Mouse (Mus musculus): ENCODE measurements around the gene Cfap157. TPM values are rescaled to one million over a fixed set of nuclear protein-coding genes. Genes with fewer than 3 reads are reported as not detected.
A peak's percentile ranks its signal among the peaks of the same experiment; 100 is the strongest.

The Cfap157 gene
- polyA plus RNA-seq, 1 experiment from 2014 or later: 0.27 TPM

DNA sequence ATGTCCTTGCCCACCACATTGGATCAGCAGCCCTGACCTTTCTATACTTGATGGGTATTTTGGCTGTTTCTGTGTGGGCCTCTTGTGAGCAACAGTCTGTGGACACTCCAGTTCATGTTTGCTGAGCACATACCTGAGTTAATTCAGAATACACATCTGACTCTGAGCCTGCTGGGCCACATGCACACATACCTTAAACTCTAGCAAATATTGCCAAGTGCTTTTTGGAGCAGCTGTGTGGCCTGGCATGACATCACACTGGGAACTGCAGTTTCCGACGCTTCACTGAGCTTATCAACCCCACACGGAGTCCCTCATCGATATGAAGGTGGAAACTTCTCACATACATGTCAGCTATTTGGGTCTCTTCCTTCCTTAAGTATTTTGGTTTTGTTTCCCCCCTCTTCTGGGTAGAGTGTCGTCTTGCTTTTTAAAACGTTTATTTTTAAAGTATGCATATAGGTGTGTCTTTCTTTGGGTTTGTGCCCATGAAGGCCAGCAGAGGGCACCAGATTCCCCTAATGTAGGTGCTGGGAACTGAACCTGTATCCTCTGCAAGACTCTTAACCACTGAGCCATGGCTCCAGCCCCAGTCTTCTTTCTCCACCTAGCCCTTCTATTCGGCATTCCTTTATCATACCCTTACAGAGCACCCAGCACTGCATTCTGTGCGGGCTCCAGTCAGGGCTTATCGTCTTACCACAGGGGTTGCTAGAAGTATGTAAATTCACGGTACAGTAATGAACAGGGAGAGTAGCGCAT, 37.0 kb upstream of the Cfap157 start:
- no peaks in the 10 kb centered on the region for H3K36me3 ChIP-seq (ENCODE audit: control insufficient read depth, insufficient read depth, low read length)
- H3K9me3 ChIP-seq (ENCODE audit: control insufficient read depth, low read length): no peaks in the 10 kb centered on the region
- DNase-seq (ENCODE audit: low spot score) (peak; percentile 51), ATAC-seq (ENCODE audit: insufficient number of reproducible peaks, low FRiP score, low TSS enrichment, low read depth) (no peak)
- no peak overlapping the region for H3K4me2 ChIP-seq (ENCODE audit: low read depth, severe bottlenecking)
- H3K4me1 ChIP-seq (ENCODE audit: control insufficient read depth, insufficient read depth, low read length): peaks cover 16% of the 10 kb centered on the region
- no peak overlapping the region for H3K4me3 ChIP-seq (ENCODE audit: low read depth, low read length)
- H3K27me3 ChIP-seq (ENCODE audit: control insufficient read depth, insufficient read depth, low read length): no peaks in the 10 kb centered on the region
- WGBS: 73% methylated on average over 11 of the region's 11 CpGs
- H3K27ac ChIP-seq (replicated peaks; ENCODE audit: low read depth, low read length): no peak overlapping the region
- H3K9ac ChIP-seq (ENCODE audit: low read length): no peak overlapping the region

DNA sequence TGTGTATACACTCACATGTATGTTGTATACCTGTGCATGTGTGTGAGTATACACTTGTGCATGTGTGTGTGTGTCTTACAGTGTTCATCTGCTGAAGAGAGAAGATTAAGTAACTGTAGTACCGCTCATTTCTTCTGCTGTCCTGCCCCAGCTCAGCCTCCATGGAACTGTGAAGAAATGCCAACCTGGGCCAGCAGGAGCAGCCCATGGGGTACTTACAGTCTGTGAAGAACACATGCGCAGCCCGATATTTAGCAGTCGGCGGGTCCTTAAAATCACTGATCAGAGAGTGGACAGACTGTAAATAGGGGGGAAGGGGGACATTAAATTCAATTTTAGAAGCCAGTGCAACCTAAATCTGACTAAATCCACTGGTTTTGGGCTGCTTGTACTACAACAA, 34.0 kb upstream of the Cfap157 start:
- WGBS: 92% methylated on average over 5 of the region's 5 CpGs
- ATAC-seq (ENCODE audit: insufficient number of reproducible peaks, low FRiP score, low TSS enrichment, low read depth) (no peak), DNase-seq (ENCODE audit: low spot score) (no peak)

DNA sequence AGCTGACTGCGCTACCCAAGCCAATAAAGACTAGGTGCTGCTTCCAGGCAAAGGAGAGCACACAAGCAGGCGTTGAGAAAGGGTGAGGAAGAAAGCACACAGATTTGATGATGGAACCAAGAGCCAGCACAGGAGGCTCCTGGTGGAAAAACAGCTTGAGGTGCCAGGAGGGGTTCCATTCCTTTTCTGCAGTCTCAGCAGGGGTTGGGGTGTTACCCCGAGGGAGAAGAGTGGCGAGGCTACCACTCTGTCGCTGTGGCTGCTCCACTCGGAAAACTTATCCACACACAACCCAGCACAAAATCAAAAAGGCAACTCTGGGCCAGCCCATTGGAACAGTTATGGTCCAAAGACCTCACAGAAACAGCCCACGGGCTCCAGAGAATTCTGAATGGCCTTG, 33.4 kb upstream of the Cfap157 start:
- DNase-seq (ENCODE audit: low spot score): no peak
- H3K4me2 ChIP-seq (ENCODE audit: low read depth, severe bottlenecking): no peak overlapping the region
- ATAC-seq (ENCODE audit: insufficient number of reproducible peaks, low FRiP score, low TSS enrichment, low read depth): no peak
- no peak overlapping the region for H3K9ac ChIP-seq (ENCODE audit: low read length)
- H3K9me3 ChIP-seq (ENCODE audit: control insufficient read depth, low read length): no peaks in the 10 kb centered on the region
- WGBS: 66% methylated on average over 7 of the region's 7 CpGs
- H3K4me1 ChIP-seq (ENCODE audit: control insufficient read depth, insufficient read depth, low read length): peaks cover 12% of the 10 kb centered on the region; the same call in 1 of the 2 replicates
- no peak overlapping the region for H3K4me3 ChIP-seq (ENCODE audit: low read depth, low read length)
- H3K36me3 ChIP-seq (ENCODE audit: control insufficient read depth, insufficient read depth, low read length): no peaks in the 10 kb centered on the region
- peak overlapping the region; percentile 59; the same call in 1 of the 2 replicates for H3K27ac ChIP-seq (replicated peaks; ENCODE audit: low read depth, low read length)
- no peaks in the 10 kb centered on the region for H3K27me3 ChIP-seq (ENCODE audit: control insufficient read depth, insufficient read depth, low read length)

More for the DNA sequence above, 34.0 kb upstream of the Cfap157 start:
- H3K4me1 ChIP-seq (ENCODE audit: control insufficient read depth, insufficient read depth, low read length): peaks cover 14% of the 10 kb centered on the region; the same call in 1 of the 2 replicates
- no peaks in the 10 kb centered on the region for H3K36me3 ChIP-seq (ENCODE audit: control insufficient read depth, insufficient read depth, low read length)
- no peak overlapping the region for H3K27ac ChIP-seq (replicated peaks; ENCODE audit: low read depth, low read length)
- H3K9me3 ChIP-seq (ENCODE audit: control insufficient read depth, low read length): no peaks in the 10 kb centered on the region
- H3K9ac ChIP-seq (ENCODE audit: low read length): no peak overlapping the region
- H3K27me3 ChIP-seq (ENCODE audit: control insufficient read depth, insufficient read depth, low read length): no peaks in the 10 kb centered on the region
- no peak overlapping the region for H3K4me2 ChIP-seq (ENCODE audit: low read depth, severe bottlenecking)
- H3K4me3 ChIP-seq (ENCODE audit: low read depth, low read length): no peak overlapping the region

DNA sequence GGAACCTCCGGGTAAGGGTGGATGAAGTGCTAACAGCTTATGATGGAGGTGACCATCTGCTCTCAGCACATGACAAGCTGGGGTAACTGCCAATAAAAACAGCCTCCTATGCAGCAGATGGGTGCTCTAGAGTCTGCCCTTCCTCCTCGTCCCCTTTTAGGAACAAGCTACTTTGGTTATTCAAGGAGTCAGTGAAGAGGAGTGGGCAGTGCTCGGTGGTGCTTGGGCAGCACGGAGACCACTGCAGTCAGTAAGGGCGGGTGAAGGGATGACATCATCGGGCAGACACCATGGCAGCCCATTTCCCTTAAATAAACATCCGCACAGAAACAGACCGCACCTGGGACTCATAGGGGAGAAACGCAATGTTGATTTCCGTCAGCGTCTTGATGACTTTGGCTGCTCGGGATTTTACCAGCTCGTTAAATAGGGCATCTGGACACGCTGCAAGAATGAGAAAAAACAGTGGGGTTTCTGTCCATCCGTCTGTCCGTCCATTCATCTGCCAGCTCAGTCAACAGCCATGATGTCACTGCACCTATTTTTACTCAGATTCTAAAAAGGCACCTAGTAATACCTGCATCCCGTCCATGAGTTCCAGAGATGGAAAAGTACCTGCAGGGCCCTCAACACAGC, 32.8 kb upstream of the Cfap157 start:
- no peak overlapping the region for H3K4me3 ChIP-seq (ENCODE audit: low read depth, low read length)
- DNase-seq (ENCODE audit: low spot score) (peak; percentile 46), ATAC-seq (ENCODE audit: insufficient number of reproducible peaks, low FRiP score, low TSS enrichment, low read depth) (no peak)
- no peaks in the 10 kb centered on the region for H3K27me3 ChIP-seq (ENCODE audit: control insufficient read depth, insufficient read depth, low read length)
- 47% methylated on average over 17 of the region's 17 CpGs for WGBS
- H3K27ac ChIP-seq (replicated peaks; ENCODE audit: low read depth, low read length): peak overlapping the region; percentile 59
- peaks cover 9% of the 10 kb centered on the region; the same call in 1 of the 2 replicates for H3K4me1 ChIP-seq (ENCODE audit: control insufficient read depth, insufficient read depth, low read length)
- no peaks in the 10 kb centered on the region for H3K9me3 ChIP-seq (ENCODE audit: control insufficient read depth, low read length)
- no peak overlapping the region for H3K4me2 ChIP-seq (ENCODE audit: low read depth, severe bottlenecking)
- H3K36me3 ChIP-seq (ENCODE audit: control insufficient read depth, insufficient read depth, low read length): no peaks in the 10 kb centered on the region
- no peak overlapping the region for H3K9ac ChIP-seq (ENCODE audit: low read length)

DNA sequence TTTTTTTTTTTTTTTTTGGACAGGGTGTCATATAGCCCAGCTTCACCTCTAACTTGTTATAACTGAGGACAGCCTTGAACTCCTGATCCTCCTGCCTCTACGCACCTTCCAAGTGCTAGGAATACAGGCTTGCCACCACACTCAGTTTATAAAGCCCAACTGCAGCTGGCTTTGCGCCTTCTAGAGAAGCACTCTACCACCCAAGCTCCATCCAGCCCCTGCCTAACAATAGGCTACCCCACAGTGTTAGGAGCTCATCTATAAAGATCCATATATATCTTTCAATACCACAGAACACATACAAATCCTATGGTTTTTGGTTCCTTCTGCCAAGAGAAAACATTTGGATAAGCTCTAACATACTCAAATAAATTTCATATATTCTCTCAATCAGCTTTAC, 32.3 kb upstream of the Cfap157 start:
- H3K4me3 ChIP-seq (ENCODE audit: low read depth, low read length): no peak overlapping the region
- no peak for ATAC-seq (ENCODE audit: insufficient number of reproducible peaks, low FRiP score, low TSS enrichment, low read depth)
- no peaks in the 10 kb centered on the region for H3K27me3 ChIP-seq (ENCODE audit: control insufficient read depth, insufficient read depth, low read length)
- no peak for DNase-seq (ENCODE audit: low spot score)
- peaks cover 15% of the 10 kb centered on the region; the same call in 1 of the 2 replicates for H3K4me1 ChIP-seq (ENCODE audit: control insufficient read depth, insufficient read depth, low read length)
- no peak overlapping the region for H3K4me2 ChIP-seq (ENCODE audit: low read depth, severe bottlenecking)
- H3K9me3 ChIP-seq (ENCODE audit: control insufficient read depth, low read length): no peaks in the 10 kb centered on the region
- 85% methylated on average over 2 of the region's 2 CpGs for WGBS
- no peak overlapping the region for H3K9ac ChIP-seq (ENCODE audit: low read length)
- no peak overlapping the region for H3K27ac ChIP-seq (replicated peaks; ENCODE audit: low read depth, low read length)
- no peaks in the 10 kb centered on the region for H3K36me3 ChIP-seq (ENCODE audit: control insufficient read depth, insufficient read depth, low read length)

DNA sequence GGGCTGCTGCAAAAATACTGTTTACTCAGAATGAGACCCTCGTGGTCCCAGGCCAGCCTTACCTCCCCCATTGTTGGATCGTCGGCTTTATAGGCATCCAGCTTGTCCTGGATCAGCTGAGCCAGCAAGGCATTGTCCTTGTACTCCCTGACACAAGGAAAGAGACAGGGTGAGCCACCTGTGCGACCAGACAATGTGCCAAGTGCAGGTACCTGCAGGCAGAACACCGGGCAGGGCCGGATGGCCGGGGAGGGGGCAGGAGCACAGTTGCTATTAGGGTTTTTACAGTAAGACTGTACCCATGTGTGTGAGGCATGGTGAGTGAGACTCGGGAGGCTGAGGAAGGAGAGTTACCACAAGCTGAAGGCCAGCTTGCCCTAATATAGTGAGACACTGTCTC, 27.7 kb upstream of the Cfap157 start:
- Histone ChIP-seq H3K4me2 (ENCODE audit: low read depth, severe bottlenecking) (no peak overlapping the region), H3K9me3 (ENCODE audit: control insufficient read depth, low read length) (no peaks in the 10 kb centered on the region), H3K27me3 (ENCODE audit: control insufficient read depth, insufficient read depth, low read length) (no peaks in the 10 kb centered on the region), H3K36me3 (ENCODE audit: control insufficient read depth, insufficient read depth, low read length) (no peaks in the 10 kb centered on the region), H3K9ac (ENCODE audit: low read length) (no peak overlapping the region), H3K4me1 (ENCODE audit: control insufficient read depth, insufficient read depth, low read length) (peaks cover 14% of the 10 kb centered on the region), H3K4me3 (ENCODE audit: low read depth, low read length) (no peak overlapping the region), H3K27ac (replicated peaks; ENCODE audit: low read depth, low read length) (no peak overlapping the region)
- DNase-seq (ENCODE audit: low spot score) (no peak), ATAC-seq (ENCODE audit: insufficient number of reproducible peaks, low FRiP score, low TSS enrichment, low read depth) (no peak)
- 88% methylated on average over 8 of the region's 8 CpGs for WGBS

DNA sequence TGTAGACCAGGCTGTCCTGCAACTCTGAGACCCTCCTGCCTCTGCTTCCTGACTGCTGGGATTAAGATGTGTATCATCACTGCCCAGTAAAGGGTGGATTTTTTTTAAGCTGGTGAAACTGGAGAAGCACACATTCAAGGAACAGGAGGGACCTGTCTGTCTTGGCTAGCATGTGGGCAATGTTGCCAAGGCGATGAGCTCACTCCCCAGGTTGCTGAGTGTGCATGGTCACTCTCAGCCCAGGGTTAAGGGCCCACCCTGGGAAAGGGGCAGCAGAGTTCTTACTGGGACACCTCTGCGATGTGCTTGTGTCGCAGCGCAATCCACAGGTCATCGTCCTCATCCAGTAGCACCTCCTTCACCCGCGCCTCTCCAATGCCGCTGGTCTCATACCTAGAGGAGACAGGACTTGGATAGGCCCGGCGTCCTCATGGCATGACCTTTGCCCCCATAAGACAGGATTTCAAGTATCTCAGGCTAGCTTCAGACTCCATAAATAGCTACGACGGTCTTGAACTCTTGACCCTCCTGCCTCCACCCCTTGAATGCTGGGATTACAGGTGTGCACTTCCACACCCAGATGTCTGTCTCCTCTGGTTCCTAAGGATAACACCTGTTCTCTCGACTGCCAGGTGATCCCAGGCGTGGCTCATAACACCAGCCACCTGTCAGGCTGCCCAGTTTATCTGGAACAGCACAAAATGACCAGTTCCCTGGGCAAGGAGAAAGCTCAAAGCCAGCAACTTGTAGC, 24.8 kb upstream of the Cfap157 start:
- Histone ChIP-seq H3K9ac (ENCODE audit: low read length) (no peak overlapping the region), H3K27ac (replicated peaks; ENCODE audit: low read depth, low read length) (no peak overlapping the region), H3K4me2 (ENCODE audit: low read depth, severe bottlenecking) (no peak overlapping the region), H3K4me3 (ENCODE audit: low read depth, low read length) (no peak overlapping the region), H3K9me3 (ENCODE audit: control insufficient read depth, low read length) (no peaks in the 10 kb centered on the region), H3K36me3 (ENCODE audit: control insufficient read depth, insufficient read depth, low read length) (no peaks in the 10 kb centered on the region), H3K27me3 (ENCODE audit: control insufficient read depth, insufficient read depth, low read length) (no peaks in the 10 kb centered on the region), H3K4me1 (ENCODE audit: control insufficient read depth, insufficient read depth, low read length) (peaks cover 12% of the 10 kb centered on the region)
- ATAC-seq (ENCODE audit: insufficient number of reproducible peaks, low FRiP score, low TSS enrichment, low read depth) (no peak), DNase-seq (ENCODE audit: low spot score) (no peak)
- WGBS: 92% methylated on average over 14 of the region's 14 CpGs

DNA sequence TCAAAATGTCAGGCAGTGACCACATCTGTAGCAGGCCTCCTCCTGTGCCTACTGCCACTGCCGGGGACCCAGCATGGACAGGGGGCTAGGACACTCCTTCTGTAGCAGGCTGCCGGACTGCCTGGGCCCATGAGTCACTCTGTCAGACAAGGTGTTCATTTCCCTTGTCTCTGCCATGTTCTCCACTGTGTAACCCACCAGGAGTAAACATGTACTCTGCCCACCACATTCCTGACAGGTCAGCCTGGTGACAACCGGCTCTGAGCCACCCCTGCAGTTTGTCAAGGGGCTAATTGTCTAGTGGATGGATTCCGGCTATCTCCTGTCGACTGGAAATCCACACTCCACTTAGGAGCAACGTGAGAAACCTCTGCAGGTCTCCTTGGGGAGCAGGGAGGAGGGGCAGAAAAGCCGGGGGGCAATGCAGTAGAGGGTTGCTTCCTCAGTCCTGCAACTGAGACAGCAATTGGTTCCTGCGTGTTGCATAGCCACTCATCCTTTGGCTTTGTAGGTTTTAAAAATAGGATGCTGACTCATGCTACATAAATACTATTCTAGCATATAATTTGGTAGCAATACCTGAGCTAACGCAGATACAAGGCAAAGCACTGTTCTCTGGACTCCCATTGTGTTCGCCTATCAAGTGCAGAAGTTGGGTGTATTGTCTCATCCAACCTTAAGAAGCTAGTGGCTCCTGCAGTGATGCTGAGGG, 14.2 kb upstream of the Cfap157 start:
- Histone ChIP-seq H3K9ac (ENCODE audit: low read length) (no peak overlapping the region), H3K9me3 (ENCODE audit: control insufficient read depth, low read length) (no peaks in the 10 kb centered on the region), H3K27me3 (ENCODE audit: control insufficient read depth, insufficient read depth, low read length) (no peaks in the 10 kb centered on the region), H3K4me1 (ENCODE audit: control insufficient read depth, insufficient read depth, low read length) (no peaks in the 10 kb centered on the region), H3K36me3 (ENCODE audit: control insufficient read depth, insufficient read depth, low read length) (peaks cover 5% of the 10 kb centered on the region), H3K4me3 (ENCODE audit: low read depth, low read length) (no peak overlapping the region), H3K27ac (replicated peaks; ENCODE audit: low read depth, low read length) (no peak overlapping the region), H3K4me2 (ENCODE audit: low read depth, severe bottlenecking) (no peak overlapping the region)
- WGBS: 62% methylated on average over 10 of the region's 10 CpGs
- ATAC-seq (ENCODE audit: insufficient number of reproducible peaks, low FRiP score, low TSS enrichment, low read depth) (no peak), DNase-seq (ENCODE audit: low spot score) (no peak)

Measured in limb, embryonic 11.5 days (tissue).